Mouse (Mus musculus): ENCODE data around the gene Strada.
"Not testable (repeated sequence)": the region's sequence is repeated elsewhere in the genome, so short reads cannot be mapped to it uniquely, and the experiment has no call there.

Gene Strada

GRCm38 (mm10) chr11:106202123-106202465 lies at the start of gene Strada:
Strada (minus strand) TSS chr11:106202168.
- no peak for DNase-seq (ENCODE audit: low spot score)

GRCm38 (mm10) chr11:106249326-106249725 lies 47.4 kb upstream of the Strada start:
- DNase-seq (ENCODE audit: low spot score) = peak; percentile 2

- no peak for DNase-seq (ENCODE audit: low spot score)
Observed at GRCm38 (mm10) chr11:106246834-106247233, 44.9 kb upstream of the Strada start.

- not testable (repeated sequence) for DNase-seq (ENCODE audit: low spot score)
Observed at GRCm38 (mm10) chr11:106233978-106234377, 32.0 kb upstream of the Strada start.

- no peak for DNase-seq (ENCODE audit: low spot score)
Observed at GRCm38 (mm10) chr11:106220603-106221002, 18.6 kb upstream of the Strada start.

GRCm38 (mm10) chr11:106216730-106217490 lies 14.9 kb upstream of the Strada start, which contains the start of gene Ddx42:
Ddx42 (plus strand) TSS chr11:106216926.
- peak; percentile 93 for DNase-seq (ENCODE audit: low spot score)

- DNase-seq (ENCODE audit: low spot score) = peak; percentile 97
Observed at GRCm38 (mm10) chr11:106215927-106216729, 14.2 kb upstream of the Strada start, which contains the start of gene Ccdc47. Ccdc47 (minus strand) TSS chr11:106216344.

GRCm38 (mm10) chr11:106215450-106215859 lies 13.5 kb upstream of the Strada start:
- no peak for DNase-seq (ENCODE audit: low spot score)

- DNase-seq (ENCODE audit: low spot score) = no peak
Observed at GRCm38 (mm10) chr11:106214856-106215255, 12.9 kb upstream of the Strada start.

- DNase-seq (ENCODE audit: low spot score) = no peak
Observed at GRCm38 (mm10) chr11:106212771-106213170, 10.8 kb upstream of the Strada start.

- no peak for DNase-seq (ENCODE audit: low spot score)
Observed at GRCm38 (mm10) chr11:106201337-106202122, 438 bp downstream of the Strada start.

- no peak for DNase-seq (ENCODE audit: low spot score)
Observed at GRCm38 (mm10) chr11:106200756-106201155, 1.2 kb downstream of the Strada start.

GRCm38 (mm10) chr11:106199997-106200396 lies 2.0 kb downstream of the Strada start:
- DNase-seq (ENCODE audit: low spot score) = not testable (repeated sequence)

GRCm38 (mm10) chr11:106198277-106198676 lies 3.7 kb downstream of the Strada start:
- DNase-seq (ENCODE audit: low spot score) = no peak

- no peak for DNase-seq (ENCODE audit: low spot score)
Observed at GRCm38 (mm10) chr11:106195341-106195740, 6.6 kb downstream of the Strada start.

- DNase-seq (ENCODE audit: low spot score) = no peak
Observed at GRCm38 (mm10) chr11:106194891-106195290, 7.1 kb downstream of the Strada start.

- no peak for DNase-seq (ENCODE audit: low spot score)
Observed at GRCm38 (mm10) chr11:106194155-106194541, 7.8 kb downstream of the Strada start.

GRCm38 (mm10) chr11:106193371-106194154 lies 8.4 kb downstream of the Strada start:
- peak; percentile 95 for DNase-seq (ENCODE audit: low spot score)

- no peak for DNase-seq (ENCODE audit: low spot score)
Observed at GRCm38 (mm10) chr11:106192657-106193370, 9.2 kb downstream of the Strada start.

- DNase-seq (ENCODE audit: low spot score) = no peak
Observed at GRCm38 (mm10) chr11:106192241-106192640, 9.7 kb downstream of the Strada start.

GRCm38 (mm10) chr11:106191716-106192115 lies 10.3 kb downstream of the Strada start:
- no peak for DNase-seq (ENCODE audit: low spot score)

All from layer of hippocampus, adult 11-12 months (tissue).